Mouse (Mus musculus) embryonic fibroblast, embryonic 13.5 days (primary cell): Measurements from ENCODE around the gene Abcd2.

Experiments used
- CTCF ChIP-seq: IDR thresholded peaks from 2 replicates; pipeline ENCODE4 v1.5.1; 2011; ENCODE audit warnings: mild to moderate bottlenecking, control low read depth, low read length, moderate library complexity, borderline replicate concordance; ENCODE audit not compliant: insufficient read depth
- POLR2A ChIP-seq: IDR thresholded peaks from 2 replicates; pipeline ENCODE4 v1.6.1; 2011; ENCODE audit warnings: low read depth, mild to moderate bottlenecking, control low read depth, low read length, moderate library complexity

GRCm38 (mm10) chr15:91203521-91203920 is 11.9 kb upstream of the Abcd2 start:
- no peak for TF ChIP-seq POLR2A
- no peak for TF ChIP-seq CTCF
